8 mouse cellular contexts compared by ENCODE assay signal in the genomic region with DNA sequence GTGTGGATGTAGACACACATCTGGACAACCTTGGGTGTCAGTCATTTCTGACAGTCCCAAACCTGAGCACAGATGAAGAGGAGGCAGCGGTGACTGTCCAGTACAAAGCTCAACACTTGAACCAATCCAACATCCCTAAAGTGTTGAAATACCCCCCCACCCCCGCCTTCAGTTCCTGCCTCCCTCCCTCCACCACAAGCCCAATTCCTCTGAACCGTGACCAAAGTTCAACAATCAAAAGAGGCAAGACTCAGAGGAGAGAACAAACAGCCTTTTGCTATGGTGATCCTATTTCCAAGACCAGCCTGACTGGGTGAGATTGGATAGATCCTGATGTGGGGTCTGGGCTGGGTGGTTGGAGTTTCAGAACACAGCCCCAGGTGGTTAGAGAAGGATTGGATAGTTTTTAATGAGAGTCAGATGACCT. TPM values are rescaled to one million over a fixed set of nuclear protein-coding genes. Genes with fewer than 3 reads are reported as not detected.
A peak's percentile ranks its signal among the peaks of the same experiment; 100 is the strongest.
DNase-seq lines count a peak whose midpoint lies in the region; ATAC-seq lines count a peak whose summit lies in the region.
"Had no signal": no experiment of that assay in that cellular context is flagged by ENCODE, and none has a peak within 500 bp of the region (broad histone marks: within the 10 kb centered on the region; RNA-seq: fewer than 3 reads in every experiment).

No protein-coding gene starts in this region.

- no peaks in the 10 kb centered on the region for H3K36me3 ChIP-seq in forebrain, embryonic 16.5 days (ENCODE audit: control insufficient read depth, insufficient read depth)
- H3K36me3 ChIP-seq in limb, embryonic 11.5 days (ENCODE audit: control insufficient read depth, insufficient read depth, low read length) = no peaks in the 10 kb centered on the region
- H3K36me3 ChIP-seq in neural tube, embryonic 14.5 days (ENCODE audit: control insufficient read depth, insufficient read depth, low read length) = no peaks in the 10 kb centered on the region

- no peak overlapping the region for H3K9ac ChIP-seq in forebrain, embryonic 16.5 days (replicated peaks; ENCODE audit: low read depth, low read length)
- no peak overlapping the region for H3K9ac ChIP-seq in limb, embryonic 11.5 days (ENCODE audit: low read length)
- H3K9ac ChIP-seq in neural tube, embryonic 14.5 days (replicated peaks; ENCODE audit: low read depth, low read length) = no peak overlapping the region

- H3K4me2 ChIP-seq in forebrain, embryonic 16.5 days (ENCODE audit: low read length) = no peak overlapping the region; the same call in 1 of the 2 replicates
- H3K4me2 ChIP-seq in limb, embryonic 11.5 days (ENCODE audit: low read depth, severe bottlenecking) = no peak overlapping the region; the same call in 1 of the 2 replicates
- no peak overlapping the region; the same call in 1 of the 2 replicates for H3K4me2 ChIP-seq in neural tube, embryonic 14.5 days (ENCODE audit: low read depth, low read length)

- no peak overlapping the region for H3K27ac ChIP-seq in forebrain, embryonic 16.5 days (ENCODE audit: low read length)
- H3K27ac ChIP-seq in limb, embryonic 11.5 days (replicated peaks; ENCODE audit: low read depth, low read length) = no peak overlapping the region; the same call in 1 of the 2 replicates
- H3K27ac ChIP-seq in neural tube, embryonic 14.5 days (ENCODE audit: low read depth, low read length) = peak overlapping the region; percentile 62

- peak; percentile 38; the same call in 1 of the 2 replicates for ATAC-seq in forebrain, embryonic 16.5 days
- peak; percentile 81 for ATAC-seq in limb, embryonic 11.5 days (ENCODE audit: insufficient number of reproducible peaks, low FRiP score, low TSS enrichment, low read depth)
- peak; percentile 64 for ATAC-seq in neural tube, embryonic 14.5 days (ENCODE audit: low read depth)
- no peak for ATAC-seq in monocyte, adult 5-6 weeks (replicated peaks; ENCODE audit: insufficient number of reproducible peaks, low FRiP score, low TSS enrichment, poor library complexity, severe bottlenecking)

- H3K27me3 ChIP-seq in forebrain, embryonic 16.5 days (replicated peaks; ENCODE audit: control insufficient read depth, insufficient read depth, low read length) = no peaks in the 10 kb centered on the region
- H3K27me3 ChIP-seq in limb, embryonic 11.5 days (ENCODE audit: control insufficient read depth, insufficient read depth, low read length) = no peaks in the 10 kb centered on the region
- H3K27me3 ChIP-seq in neural tube, embryonic 14.5 days (ENCODE audit: control insufficient read depth, insufficient read depth, low read length) = no peaks in the 10 kb centered on the region

- DNase-seq in embryo, embryonic 10.5 days (ENCODE audit: low spot score) = peak; percentile 87
- DNase-seq in limb, embryonic 11.5 days (ENCODE audit: low spot score) = peak; percentile 51
- no peak for DNase-seq in cerebellum, adult 11-12 months
- DNase-seq in right cerebral cortex, postnatal 4 days = no peak

- 12% methylated on average over 3 of the region's 3 CpGs for WGBS in forebrain, embryonic 16.5 days
- 32% methylated on average over 3 of the region's 3 CpGs for WGBS in limb, embryonic 11.5 days
- WGBS in neural tube, embryonic 14.5 days = 15% methylated on average over 3 of the region's 3 CpGs

- peaks cover 15% of the 10 kb centered on the region for H3K4me1 ChIP-seq in forebrain, embryonic 16.5 days (replicated peaks; ENCODE audit: control insufficient read depth, insufficient read depth, low read length)
- H3K4me1 ChIP-seq in limb, embryonic 11.5 days (ENCODE audit: control insufficient read depth, insufficient read depth, low read length) = peaks cover 10% of the 10 kb centered on the region; the same call in 1 of the 2 replicates
- peaks cover 16% of the 10 kb centered on the region for H3K4me1 ChIP-seq in neural tube, embryonic 14.5 days (ENCODE audit: control insufficient read depth, insufficient read depth, low read length)

- H3K9me3 ChIP-seq in forebrain, embryonic 16.5 days (ENCODE audit: control insufficient read depth, low read length) = no peaks in the 10 kb centered on the region
- H3K9me3 ChIP-seq in limb, embryonic 11.5 days (ENCODE audit: control insufficient read depth, low read length) = no peaks in the 10 kb centered on the region
- H3K9me3 ChIP-seq in neural tube, embryonic 14.5 days (ENCODE audit: control insufficient read depth, low read length) = no peaks in the 10 kb centered on the region

- H3K4me3 ChIP-seq in forebrain, embryonic 16.5 days (replicated peaks; ENCODE audit: low read length) = no peak overlapping the region
- H3K4me3 ChIP-seq in limb, embryonic 11.5 days (ENCODE audit: low read depth, low read length) = no peak overlapping the region
- no peak overlapping the region for H3K4me3 ChIP-seq in neural tube, embryonic 14.5 days (ENCODE audit: low read depth, low read length)
- H3K4me3 ChIP-seq: myocyte had no signal

RNA-seq across cellular contexts. Expression of a gene that starts 4.5 kb away (rescaled TPM):
- polyA plus RNA-seq in forebrain, embryonic 16.5 days (2015; fragmentation: Nextera tagmentation; extraction: Ambion mirVana) = 104 and 121 TPM in 2 replicates
- polyA plus RNA-seq in limb, embryonic 11.5 days (2014; fragmentation: Nextera tagmentation; extraction: Ambion mirVana) = 111 and 121 TPM in 2 replicates
- polyA plus RNA-seq in neural tube, embryonic 14.5 days (2014; fragmentation: Nextera tagmentation; extraction: Ambion mirVana) = 70.9 and 80.5 TPM in 2 replicates
- 51.2 to 59.0 TPM (median 57.1 TPM) in 3 replicates for total RNA-seq in monocyte, adult 5-6 weeks (2017)

RNA-seq across cellular contexts. Expression of a gene that starts 41.9 kb away (rescaled TPM):
- 60.3 and 72.2 TPM in 2 replicates for polyA plus RNA-seq in forebrain, embryonic 16.5 days (2015; fragmentation: Nextera tagmentation; extraction: Ambion mirVana)
- polyA plus RNA-seq in limb, embryonic 11.5 days (2014; fragmentation: Nextera tagmentation; extraction: Ambion mirVana) = 55.3 and 56.6 TPM in 2 replicates
- polyA plus RNA-seq in neural tube, embryonic 14.5 days (2014; fragmentation: Nextera tagmentation; extraction: Ambion mirVana) = 90.9 and 111 TPM in 2 replicates
- 2.1 to 6.4 TPM (median 3.2 TPM) in 3 replicates for total RNA-seq in monocyte, adult 5-6 weeks (2017)

Comparison
In these comparisons a context has a peak if more than half of its experiments do, and no peak if none do; other contexts are left out.
1. DNase-seq: peak in embryo, embryonic 10.5 days (single experiment) and limb, embryonic 11.5 days (single experiment); none in cerebellum, adult 11-12 months (single experiment) and right cerebral cortex, postnatal 4 days (single experiment).